Mouse (Mus musculus): ENCODE measurements around the gene Gtf3a.

Gene Gtf3a

GRCm38 (mm10) chr5:146974781-146975123, 26.3 kb downstream of the Gtf3a start:
- no peak for DNase-seq (ENCODE audit: extremely low read depth, insufficient read length, low spot score)

GRCm38 (mm10) chr5:146981376-146981775, 32.9 kb downstream of the Gtf3a start:
- no peak for DNase-seq (ENCODE audit: extremely low read depth, insufficient read length, low spot score)

GRCm38 (mm10) chr5:146983216-146983615, 34.8 kb downstream of the Gtf3a start:
- DNase-seq (ENCODE audit: extremely low read depth, insufficient read length, low spot score), result no peak

GRCm38 (mm10) chr5:146985725-146986433, 37.4 kb downstream of the Gtf3a start:
- DNase-seq (ENCODE audit: extremely low read depth, insufficient read length, low spot score), result no peak

- DNase-seq (ENCODE audit: extremely low read depth, insufficient read length, low spot score), result no peak
Observed at GRCm38 (mm10) chr5:146987588-146987987, 39.1 kb downstream of the Gtf3a start.

- DNase-seq (ENCODE audit: extremely low read depth, insufficient read length, low spot score), result no peak
Observed at GRCm38 (mm10) chr5:146989051-146989450, 40.6 kb downstream of the Gtf3a start.

- peak; percentile 82 for DNase-seq (ENCODE audit: extremely low read depth, insufficient read length, low spot score)
Observed at GRCm38 (mm10) chr5:146993509-146993908, 45.1 kb downstream of the Gtf3a start.

GRCm38 (mm10) chr5:146994973-146995372, 46.5 kb downstream of the Gtf3a start:
- DNase-seq (ENCODE audit: extremely low read depth, insufficient read length, low spot score), result no peak

GRCm38 (mm10) chr5:146996812-146997211, 48.4 kb downstream of the Gtf3a start:
- no peak for DNase-seq (ENCODE audit: extremely low read depth, insufficient read length, low spot score)

- DNase-seq (ENCODE audit: extremely low read depth, insufficient read length, low spot score), result no peak
Observed at GRCm38 (mm10) chr5:146998802-146999201, 50.3 kb downstream of the Gtf3a start.

- DNase-seq (ENCODE audit: extremely low read depth, insufficient read length, low spot score), result no peak
Observed at GRCm38 (mm10) chr5:147001312-147001711, 52.9 kb downstream of the Gtf3a start.

GRCm38 (mm10) chr5:147003303-147003702, 54.8 kb downstream of the Gtf3a start:
- no peak for DNase-seq (ENCODE audit: extremely low read depth, insufficient read length, low spot score)
